Mouse (Mus musculus): ENCODE data around the gene Notch1.
A peak's percentile ranks its signal among the peaks of the same experiment; 100 is the strongest.

The Notch1 gene

DNA sequence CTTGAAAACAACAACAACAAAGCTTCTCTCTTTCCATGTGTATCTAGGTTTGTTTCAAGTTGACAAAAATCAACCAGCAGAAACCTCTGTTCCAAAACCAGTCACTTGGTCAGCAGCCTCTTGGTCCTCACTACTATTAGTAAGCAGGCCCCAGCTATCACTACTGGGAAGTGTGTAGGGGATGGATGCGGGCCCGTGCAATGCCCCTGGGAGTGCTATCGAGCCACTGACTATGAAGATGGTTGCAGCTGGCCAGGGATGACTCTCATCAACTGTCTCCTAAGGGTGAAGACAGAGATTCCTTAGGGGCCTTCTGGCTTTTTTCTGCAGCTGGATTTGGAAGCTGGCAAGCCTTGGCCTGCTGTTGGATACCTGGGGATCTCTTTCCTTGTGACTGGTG is 13.4 kb upstream of the Notch1 start:
- no peak for DNase-seq

- DNase-seq, result no peak
Observed at GRCm38 (mm10) chr2:26529221-26529805, 12.8 kb upstream of the Notch1 start.

DNA sequence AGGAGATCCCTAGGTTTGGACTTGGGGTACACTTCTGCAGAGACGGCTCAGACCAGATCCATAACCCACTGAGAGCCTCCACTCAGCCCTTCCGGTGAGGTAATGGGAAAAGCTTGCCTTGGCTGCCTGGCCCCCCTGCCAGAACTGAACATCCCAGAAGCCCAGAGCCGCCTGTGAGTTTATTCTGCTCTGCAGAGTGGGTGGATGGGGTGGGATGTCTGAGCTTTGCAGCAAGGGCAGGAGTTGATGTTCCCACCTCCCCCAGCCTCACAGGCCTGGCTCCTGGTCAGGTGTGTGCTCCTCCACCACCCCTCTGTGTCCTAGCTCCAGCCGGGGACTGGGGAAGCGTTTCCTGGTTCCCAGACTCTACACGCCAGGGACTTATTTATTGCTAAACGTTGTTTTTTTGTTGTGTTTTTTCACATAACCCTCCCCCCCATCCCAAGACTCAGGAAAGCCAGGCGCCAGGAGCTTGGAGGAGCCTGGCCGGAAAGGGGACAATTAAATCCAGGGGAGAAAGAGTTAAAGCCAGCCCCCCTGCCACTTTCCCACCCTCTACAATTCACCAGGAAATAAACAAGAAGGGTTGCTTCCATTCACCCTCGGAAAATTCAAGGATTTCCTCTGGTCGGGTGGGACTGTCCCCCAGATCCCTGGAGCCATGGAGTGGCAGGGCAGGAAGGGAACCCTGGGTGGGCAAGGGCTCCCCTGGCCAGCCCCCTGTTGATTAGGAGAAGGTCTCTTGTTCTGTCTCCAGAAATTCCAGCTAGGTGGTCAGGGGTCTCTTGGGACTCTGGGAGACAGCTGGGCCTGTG is 10.2 kb upstream of the Notch1 start:
- no peak for DNase-seq

DNA sequence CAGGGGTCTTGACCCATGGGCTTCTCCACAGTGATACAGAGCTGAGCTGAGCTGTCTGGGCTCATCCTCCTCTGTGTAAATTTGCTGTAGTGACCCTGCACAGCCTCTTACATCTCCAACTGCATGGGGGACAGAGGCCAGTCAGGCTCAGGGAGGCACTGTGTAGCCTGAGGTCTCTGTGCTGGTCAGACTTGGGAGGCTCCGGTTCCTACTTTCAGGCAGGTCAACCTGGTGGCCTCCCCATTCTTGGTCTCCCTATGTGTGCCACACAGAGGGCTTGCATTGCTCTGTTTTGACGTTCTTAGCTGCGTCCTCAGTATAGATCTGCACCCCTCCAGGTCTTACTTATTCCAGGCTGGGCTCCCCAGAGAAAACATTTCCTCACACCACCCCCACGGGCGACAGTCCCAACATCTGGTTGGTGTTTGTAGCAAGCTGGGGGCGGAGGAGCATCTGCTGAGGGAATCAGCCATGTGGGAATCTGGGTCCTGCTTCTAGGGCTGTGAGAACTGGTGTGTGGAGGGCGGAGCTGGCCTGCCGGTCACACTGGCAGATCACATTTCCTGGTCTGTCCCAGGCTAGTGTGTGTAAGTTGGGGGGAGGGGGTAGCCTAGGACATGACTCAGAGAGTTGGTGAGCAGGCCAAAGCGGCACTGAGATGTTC is 9.0 kb upstream of the Notch1 start:
- DNase-seq, result no peak

DNA sequence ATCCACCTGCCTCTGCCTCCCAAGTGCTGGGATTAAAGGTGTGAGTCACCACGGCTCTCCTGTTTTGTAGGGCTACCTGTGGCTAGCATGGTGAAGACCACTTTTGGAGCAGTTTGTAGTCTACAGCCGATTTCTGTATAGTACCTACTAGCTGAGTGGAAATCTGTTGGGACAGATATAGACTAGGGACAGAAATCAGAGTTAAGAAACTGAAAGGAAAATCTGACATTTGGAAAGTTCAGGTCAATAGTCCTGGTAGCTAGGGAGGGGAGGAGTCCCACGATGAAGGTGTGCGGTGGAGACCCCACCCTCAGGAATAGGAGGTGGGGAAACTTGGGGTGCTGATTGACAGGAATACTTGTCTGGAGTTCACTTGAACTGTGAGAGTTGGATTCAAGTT is 5.9 kb upstream of the Notch1 start:
- no peak for DNase-seq

DNA sequence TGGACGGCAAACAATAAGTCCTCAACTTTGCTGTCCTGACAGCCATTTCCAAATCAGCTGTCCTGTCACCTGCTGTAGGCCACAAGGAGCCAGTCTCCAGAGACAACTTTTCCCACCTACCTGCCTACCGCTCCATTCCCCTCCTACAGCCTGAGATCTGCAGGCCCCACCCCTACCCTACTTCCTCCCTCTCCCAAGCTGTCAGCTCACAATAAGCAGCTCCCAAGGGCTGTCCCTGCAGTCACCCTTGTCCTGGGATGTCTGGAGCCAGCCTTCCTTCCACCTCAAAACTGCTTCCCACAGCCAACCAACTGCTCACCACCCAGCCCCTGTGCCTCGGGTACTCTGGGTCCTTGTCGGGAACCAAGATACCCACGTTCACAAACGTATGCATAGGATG is 3.3 kb upstream of the Notch1 start:
- no peak for DNase-seq

- no peak for DNase-seq
Observed at GRCm38 (mm10) chr2:26516987-26517386, 524 bp upstream of the Notch1 start.

DNA sequence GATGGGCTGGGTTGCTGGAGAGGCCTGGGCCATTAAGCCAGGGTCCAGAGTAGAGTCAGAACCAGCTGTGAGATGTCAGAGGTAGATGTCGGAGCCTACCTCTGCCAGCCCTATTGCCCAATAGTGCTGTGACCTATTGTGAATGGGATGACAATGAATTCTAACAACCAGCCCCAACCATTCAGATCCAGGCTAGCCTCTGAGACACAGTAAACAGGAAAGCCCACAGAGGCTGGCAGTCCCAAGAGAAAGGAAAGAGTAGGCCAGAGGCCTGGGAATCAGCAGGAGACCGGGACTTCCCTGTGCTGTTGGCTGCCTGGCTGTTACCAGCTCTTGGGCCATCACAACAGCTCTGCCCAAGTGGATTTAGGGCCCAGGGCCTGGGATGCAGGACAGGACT is 1.1 kb downstream of the Notch1 start:
- DNase-seq, result no peak

DNA sequence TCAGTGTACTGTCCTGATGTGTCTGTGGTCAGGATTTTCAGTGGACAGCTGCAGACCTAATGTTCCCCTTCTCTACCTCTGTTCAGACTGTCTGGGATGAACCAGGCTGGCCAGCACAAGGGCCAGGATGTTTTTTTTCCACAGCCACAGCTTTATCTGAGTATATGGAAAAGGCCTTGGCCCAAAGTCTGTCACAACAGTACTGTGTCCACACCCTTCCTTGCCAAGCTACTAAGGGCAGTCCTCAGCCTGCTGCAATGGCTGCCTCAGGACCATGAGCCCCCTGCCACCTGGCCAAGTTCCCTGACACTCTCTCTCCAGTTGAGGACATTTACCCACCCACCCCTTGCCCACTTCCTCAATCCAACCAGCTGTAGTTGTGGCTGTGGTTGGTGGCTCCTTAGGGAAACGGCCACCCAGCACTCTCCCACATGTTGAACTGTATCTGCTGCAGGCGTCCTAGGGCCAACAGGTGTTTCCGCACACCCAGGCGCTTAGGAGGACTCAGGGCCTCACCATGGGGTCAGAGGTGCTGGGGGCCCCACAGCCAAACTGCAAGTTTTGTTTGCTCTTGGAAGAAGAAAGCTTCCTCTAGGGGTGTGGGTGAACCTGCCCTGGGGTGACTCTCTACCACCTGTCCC is 3.2 kb downstream of the Notch1 start:
- no peak for DNase-seq

DNA sequence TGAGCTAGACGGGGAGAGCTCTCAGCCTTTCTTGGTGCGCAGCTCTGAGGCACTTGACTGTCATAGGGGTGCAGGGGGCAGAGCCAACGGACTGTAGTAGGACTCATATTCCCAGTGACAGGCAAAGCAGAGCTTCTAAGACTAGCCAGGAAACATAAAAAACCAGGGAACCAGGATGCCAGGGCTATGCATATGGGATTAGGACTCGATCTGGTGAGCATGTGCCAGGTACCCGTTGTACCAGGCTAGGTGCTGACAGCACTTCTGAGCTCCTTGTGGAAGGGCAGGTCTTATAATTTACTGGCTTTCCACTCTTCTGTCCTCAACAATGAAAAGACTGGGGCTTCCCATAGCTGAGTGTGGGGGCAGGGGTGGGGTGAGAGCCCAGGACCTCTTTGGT is 7.8 kb downstream of the Notch1 start:
- no peak for DNase-seq

DNA sequence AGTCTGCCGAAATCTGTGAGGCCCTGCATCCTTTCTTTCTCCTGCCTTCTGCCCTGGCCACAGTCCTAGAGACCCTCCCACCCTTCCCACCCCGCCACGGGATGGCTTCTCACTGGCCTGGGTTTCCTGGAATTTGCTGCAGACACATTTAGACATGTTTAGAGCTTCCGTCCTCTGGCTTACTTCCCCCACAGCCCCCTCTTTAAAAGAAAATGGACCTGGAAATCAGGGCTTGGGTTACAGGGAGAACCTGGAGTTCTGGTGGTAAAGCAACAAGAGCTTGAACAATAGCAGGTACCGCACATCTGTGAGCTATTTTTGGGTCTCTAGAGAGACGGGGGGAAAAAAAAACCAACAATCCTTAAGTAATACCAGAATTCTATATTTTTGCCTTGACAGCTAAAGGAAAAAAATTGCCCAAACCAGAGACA is 8.5 kb downstream of the Notch1 start:
- no peak for DNase-seq

DNA sequence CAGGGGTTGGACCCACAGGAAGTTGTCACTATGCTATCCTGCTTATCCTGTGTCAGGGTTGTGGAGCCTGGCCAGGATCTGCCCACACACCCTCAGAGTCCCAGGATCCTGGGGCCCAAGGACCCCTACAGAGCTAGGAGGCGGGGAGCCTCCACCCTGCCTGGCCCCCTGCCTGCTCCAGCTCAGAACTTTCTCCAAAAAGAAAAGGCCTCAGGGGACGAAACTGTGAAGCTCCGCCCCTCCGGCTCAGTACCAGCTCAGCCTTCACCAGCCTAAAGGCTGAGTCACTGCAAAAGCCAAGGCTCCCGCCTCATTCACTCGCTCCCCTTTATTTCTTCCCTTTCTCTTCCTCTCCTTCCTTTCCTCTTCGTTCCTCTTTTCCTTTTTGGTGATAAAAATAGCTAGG is 9.0 kb downstream of the Notch1 start:
- DNase-seq, result no peak

DNA sequence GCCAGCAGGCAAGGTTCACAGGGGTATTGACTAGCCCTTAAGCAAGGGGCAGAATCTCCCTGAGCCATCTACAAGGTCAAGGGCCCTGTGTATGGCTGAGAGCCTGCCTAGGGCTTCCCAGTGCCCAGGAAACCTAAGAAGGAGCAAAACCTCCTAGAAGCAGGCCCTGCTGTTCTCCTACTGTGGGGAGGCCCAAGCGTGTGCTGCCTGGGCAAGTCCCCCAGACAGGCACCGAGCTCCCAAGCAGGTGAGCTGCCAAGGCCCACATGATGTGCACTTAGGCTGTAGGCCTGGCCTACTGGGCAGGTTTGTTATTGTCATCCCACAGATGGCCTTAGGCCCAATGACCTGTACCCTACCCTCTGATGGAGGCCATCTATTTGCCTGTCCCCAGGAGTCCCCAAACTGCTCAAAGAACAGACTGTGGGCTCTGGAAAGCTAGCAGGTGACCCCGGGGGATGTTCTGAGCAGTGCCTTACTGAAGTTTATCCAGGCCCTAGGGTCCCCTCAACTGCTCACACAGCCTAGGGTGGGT is 9.7 kb downstream of the Notch1 start:
- DNase-seq, result no peak

DNA sequence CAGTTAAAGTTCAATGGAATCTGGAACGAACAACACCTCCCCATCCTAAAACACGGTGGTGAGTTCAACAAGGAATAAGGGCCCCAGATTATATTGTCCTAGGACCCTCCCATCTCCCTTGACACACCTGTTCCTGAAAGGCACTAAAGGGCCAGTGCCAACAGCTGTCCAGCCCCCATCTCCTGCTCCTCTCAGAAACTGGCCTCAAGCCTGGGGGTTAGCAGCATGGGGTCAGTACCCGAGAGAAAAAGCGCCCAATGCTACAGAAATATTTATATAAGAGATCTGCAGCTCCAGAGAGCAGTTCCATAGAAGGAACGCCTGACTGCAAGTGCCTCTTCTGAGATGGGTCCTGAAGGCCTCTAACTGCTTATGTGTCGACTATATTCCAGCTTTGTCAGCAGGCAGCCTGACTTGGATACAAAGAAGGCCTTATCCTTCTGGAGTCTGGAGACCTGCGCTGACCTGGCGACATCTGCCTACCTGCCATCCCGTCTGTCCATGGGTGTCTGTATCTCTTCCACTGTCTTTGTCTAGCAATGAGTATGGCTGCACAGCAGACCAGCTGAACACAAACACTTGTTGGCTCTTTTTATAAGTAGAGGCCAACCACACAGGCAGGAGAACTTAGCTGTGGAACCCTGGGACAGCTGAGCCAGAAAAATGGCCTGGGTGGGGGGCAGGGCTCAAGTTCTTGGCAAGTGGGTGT is 11.5 kb downstream of the Notch1 start:
- DNase-seq, result no peak

DNA sequence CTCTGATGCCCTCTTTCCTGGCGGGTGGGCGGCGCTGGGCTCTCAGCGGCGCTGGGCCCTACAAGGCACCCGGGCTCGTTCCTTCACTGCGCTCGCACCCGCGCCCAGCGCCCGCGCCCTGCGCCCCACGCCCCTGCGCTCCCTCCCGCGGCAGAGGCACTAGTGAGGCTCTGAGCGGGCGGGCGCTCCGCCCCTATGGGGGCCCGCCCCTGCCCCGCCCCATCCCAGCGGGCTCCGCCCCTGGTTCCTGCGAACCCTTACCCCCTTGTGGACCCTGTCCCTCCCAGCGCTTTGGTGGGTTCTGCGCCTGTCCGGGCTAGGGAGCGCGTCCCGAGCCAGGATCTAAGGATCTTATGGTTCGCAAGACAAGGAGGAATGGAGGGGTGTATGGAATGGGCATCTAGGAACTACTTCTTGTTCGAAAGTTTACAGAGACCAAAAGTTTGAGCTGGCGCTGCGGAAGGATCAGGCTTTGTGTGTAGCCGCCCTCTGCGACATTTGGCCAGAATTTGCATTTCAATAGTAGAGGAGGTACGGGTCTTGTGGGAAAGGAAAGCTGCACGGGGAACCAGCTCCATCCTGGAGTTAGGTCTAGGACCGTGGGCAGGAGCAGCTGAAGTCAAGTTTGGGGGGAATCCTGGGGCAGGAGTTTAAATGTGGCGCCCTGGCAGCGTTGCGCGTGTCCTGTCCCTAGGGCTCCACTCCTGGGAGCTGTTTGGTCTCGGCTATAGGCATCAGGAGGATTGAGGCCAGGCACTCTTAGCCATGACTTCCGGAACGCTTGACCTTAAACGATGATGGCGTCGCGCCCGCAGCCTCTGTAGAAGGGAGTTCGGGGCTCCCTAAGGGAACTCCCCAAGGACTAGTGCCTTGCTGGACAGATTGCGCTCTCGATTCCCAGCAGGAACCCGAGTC is 12.5 kb downstream of the Notch1 start:
- DNase-seq, result peak in 1 of 2 experiments; percentile 19

DNA sequence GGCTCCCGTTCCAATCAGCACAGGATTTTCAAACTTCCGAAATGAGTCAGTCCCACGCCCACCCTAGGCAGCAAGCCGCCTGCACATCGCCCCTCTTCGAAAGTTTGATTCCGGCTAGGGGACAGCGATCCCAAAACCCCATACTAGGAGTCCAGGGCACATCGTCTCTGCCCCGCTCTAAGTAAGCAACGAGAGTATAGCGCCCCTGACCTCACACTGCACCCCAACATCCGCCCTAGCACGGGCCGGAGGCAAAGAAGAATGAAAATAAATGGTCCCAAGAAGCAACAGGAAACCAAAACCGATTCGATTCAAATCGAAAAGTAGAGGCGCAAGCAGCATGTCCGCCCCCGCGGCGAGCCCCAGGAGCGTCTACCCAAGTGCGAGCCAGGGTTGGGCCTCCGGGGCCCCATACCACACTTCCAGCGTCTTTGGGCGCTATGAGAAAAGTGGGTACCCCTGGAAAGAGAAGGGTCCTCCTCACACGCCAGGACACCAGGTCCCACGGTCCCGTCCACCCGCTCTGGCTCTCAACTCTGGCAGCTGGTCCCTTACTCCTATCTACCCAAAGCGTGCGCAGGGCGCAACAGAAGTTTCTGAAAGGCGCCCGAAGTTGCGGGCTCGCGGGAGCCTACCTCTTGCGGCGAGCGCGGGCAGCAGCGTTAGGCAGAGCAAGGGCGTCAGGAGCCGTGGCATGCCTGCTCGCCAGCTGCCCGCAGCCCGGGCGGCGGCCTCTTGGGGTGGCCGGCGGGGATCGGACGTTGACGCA is 13.4 kb downstream of the Notch1 start:
- no peak for DNase-seq

- DNase-seq, result no peak
Observed at GRCm38 (mm10) chr2:26502299-26502862, 14.1 kb downstream of the Notch1 start.

- DNase-seq, result no peak
Observed at GRCm38 (mm10) chr2:26501651-26502141, 14.8 kb downstream of the Notch1 start.

DNA sequence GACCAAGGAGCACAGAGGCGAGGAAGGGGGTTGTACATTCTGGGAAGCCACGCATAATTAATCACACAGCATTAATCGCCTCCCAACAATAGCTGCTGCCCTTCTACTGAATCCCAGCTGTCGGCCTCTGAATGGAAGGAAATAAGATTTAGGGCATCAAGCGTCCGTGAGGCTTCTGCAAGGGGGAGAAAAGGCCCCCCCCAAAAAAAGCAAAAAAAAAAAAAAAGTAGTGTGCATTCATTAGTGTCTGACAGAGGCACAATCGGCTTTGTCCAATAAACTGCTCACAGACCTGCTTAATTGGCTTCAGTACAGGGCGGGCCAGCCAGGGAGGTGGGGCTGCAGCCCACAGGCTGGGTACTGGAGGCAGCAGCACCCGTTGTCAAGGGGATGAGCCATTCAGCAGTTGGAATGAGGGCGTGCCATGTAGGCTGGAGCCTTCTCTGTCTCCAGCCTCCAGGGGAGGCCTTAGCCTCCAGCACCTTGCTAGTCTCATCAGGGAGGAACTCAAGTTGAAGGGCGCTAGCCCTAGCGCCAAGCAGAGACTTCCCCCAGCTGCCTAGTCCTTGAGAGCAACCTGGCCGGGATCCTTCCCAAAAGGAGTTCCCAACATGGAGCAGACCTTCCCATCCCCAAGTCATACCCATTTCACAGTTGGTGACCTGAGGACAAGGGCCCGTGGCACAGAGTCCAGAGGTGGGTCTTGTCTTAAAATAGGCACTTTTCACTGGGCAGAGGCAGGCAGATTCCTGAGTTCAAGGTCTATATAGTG is 15.7 kb downstream of the Notch1 start:
- no peak for DNase-seq
